Mouse (Mus musculus): ENCODE measurements at regions not wholly inside any gene's neighbourhood (a gene's known extent, or its start where the extent isn't known, plus 50 kb on each side); places are given as distances from the start of the nearest gene placed in this dataset.

DNA sequence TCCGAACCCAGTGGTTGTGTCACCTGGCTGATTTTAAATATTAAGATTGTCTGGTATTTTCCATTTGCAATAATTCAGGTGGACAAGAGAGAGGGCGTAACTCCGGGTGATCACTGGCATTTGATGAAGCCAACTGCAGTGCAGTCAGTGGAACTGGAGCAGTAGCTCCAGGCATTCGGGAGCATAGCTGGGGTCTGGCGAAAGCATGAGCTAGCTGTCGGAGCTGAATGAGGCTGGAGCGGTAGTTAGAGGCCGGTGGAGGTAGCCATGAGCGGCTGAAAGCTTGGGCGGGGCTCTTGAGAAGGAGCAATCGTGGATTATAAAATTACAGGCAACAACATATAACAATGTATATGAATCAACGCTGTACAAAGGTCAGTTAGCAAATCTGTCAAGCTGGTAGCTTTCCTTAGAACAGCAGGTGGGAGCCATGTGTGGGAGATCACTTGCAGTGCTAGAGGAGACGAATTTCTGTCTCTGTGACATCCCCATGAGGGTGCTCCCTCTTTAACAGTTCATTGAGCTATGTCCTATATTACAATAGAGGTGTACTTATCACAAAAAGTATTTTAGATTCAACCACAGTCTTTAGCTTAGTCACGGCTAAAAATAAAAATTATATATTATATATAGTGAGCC is 1415.0 kb upstream of the 1700008P02Rik start:
- TF ChIP-seq CTCF (IDR thresholded peaks at IDR 0.05; ENCODE audit: borderline replicate concordance, insufficient read depth, low read depth, low read length) (no peak), POLR2A (IDR thresholded peaks at IDR 0.05; ENCODE audit: borderline replicate concordance, insufficient read depth, low read length) (no peak)

Measured in cerebellum, adult 2 months (tissue).